Mouse (Mus musculus) neural tube, embryonic 11.5 days (tissue): ENCODE results near the gene Cfap44. TPM values are rescaled to one million over a fixed set of nuclear protein-coding genes. Genes with fewer than 3 reads are reported as not detected.
"Not testable (repeated sequence)": the region's sequence is repeated elsewhere in the genome, so short reads cannot be mapped to it uniquely, and the experiment has no call there.

ENCODE experiments used
- ATAC-seq: fragments of 200-750 bp; cut with Nextera tagmentation; 2 replicates; pipeline ENCODE4 v1.8.0; 2017; ENCODE audit warnings: moderate number of reproducible peaks, mild to moderate bottlenecking, moderate TSS enrichment, moderate library complexity; ENCODE audit not compliant: insufficient read depth, low FRiP score, low TSS enrichment
- DNase-seq: peaks from one replicate; pipeline ENCODE4 v3.0.0-alpha.2; 2015; ENCODE audit warnings: low spot score
- H3K27ac ChIP-seq: fragments of 300-500 bp; sonication (generic); 2 replicates; pipeline ENCODE4 v1.5.1; 2014; ENCODE audit warnings: low read depth, mild to moderate bottlenecking, low read length
- H3K27me3 ChIP-seq: fragments of 300-500 bp; sonication (generic); 2 replicates; pipeline ENCODE4 v1.6.1; 2014; ENCODE audit warnings: mild to moderate bottlenecking, low read length, mixed read lengths; ENCODE audit not compliant: control insufficient read depth, insufficient read depth
- H3K36me3 ChIP-seq: fragments of 300-500 bp; sonication (generic); 2 replicates; pipeline ENCODE4 v1.6.1; 2014; ENCODE audit warnings: mild to moderate bottlenecking, low read length, moderate library complexity, mixed read lengths; ENCODE audit not compliant: control insufficient read depth, insufficient read depth
- H3K4me1 ChIP-seq: fragments of 300-500 bp; sonication (generic); 2 replicates; pipeline ENCODE4 v1.6.1; 2014; ENCODE audit warnings: low read length, mixed read lengths; ENCODE audit not compliant: control insufficient read depth, insufficient read depth
- H3K4me2 ChIP-seq: fragments of 300-500 bp; sonication (generic); 2 replicates; pipeline ENCODE4 v1.6.1; 2014; ENCODE audit warnings: low read depth, mild to moderate bottlenecking, moderate library complexity
- H3K4me3 ChIP-seq: fragments of 300-500 bp; sonication (generic); 2 replicates; pipeline ENCODE4 v1.5.1; 2014; ENCODE audit warnings: low read depth, low read length
- H3K9ac ChIP-seq: fragments of 300-500 bp; sonication (generic); 2 replicates; pipeline ENCODE4 v1.6.1; 2014; ENCODE audit warnings: mild to moderate bottlenecking, low read length
- H3K9me3 ChIP-seq: fragments of 300-500 bp; sonication (generic); 2 replicates; pipeline ENCODE4 v1.6.1; 2016; ENCODE audit warnings: low read length; ENCODE audit not compliant: control insufficient read depth
- WGBS: fragments of 180-500 bp; shearing (Covaris S2); extraction: QIAGEN DNeasy Blood & Tissue Kit; methylation state at CpG from one replicate; pipeline ENCODE4 v1.1.7; 2014; 5-methylcytosine and 5-hydroxymethylcytosine counted together
- polyA plus RNA-seq: library from polyadenylated mRNA; unstranded; fragments of >200 nt; fragmentation: Nextera tagmentation; extraction: Ambion mirVana; gene quantifications from 2 replicates; pipeline ENCODE4 v1.2.1, GENCODE M21; 2014

Cfap44 gene
- polyA plus RNA-seq, 1 experiment from 2014 or later = 0.44 TPM

DNA sequence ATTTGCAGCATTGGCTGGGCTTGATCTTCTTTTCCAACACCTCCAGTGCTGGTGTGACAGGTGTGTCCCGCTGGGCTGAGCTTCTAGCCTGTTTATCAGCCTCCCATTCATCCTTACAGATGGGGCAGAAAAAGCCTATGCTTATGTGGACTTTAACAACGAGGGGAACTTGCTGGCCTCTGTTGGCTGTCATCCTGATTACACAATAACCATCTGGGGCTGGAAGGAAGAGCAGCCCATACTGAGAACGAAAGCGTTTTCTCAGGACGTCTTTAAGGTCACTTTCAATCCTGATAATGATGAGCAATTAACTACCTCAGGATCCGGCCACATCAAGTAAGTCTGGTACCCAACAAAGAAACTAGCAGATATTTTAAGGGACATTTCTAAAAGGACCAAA is 15.6 kb downstream of the Cfap44 start:
- Histone ChIP-seq H3K27me3 (no peaks in the 10 kb centered on the region), H3K36me3 (no peaks in the 10 kb centered on the region), H3K9ac (no peak overlapping the region), H3K4me1 (no peaks in the 10 kb centered on the region), H3K27ac (no peak overlapping the region), H3K4me3 (no peak overlapping the region), H3K9me3 (no peaks in the 10 kb centered on the region), H3K4me2 (no peak overlapping the region)
- ATAC-seq = no peak
- WGBS = 64% methylated on average over 6 of the region's 6 CpGs
- no peak for DNase-seq

- H3K9ac ChIP-seq = no peak overlapping the region
- H3K36me3 ChIP-seq = no peaks in the 10 kb centered on the region
- no peaks in the 10 kb centered on the region for H3K4me1 ChIP-seq
- H3K9me3 ChIP-seq = no peaks in the 10 kb centered on the region
- no peak for DNase-seq
- H3K4me2 ChIP-seq = no peak overlapping the region
- no peak overlapping the region for H3K4me3 ChIP-seq
- H3K27me3 ChIP-seq = no peaks in the 10 kb centered on the region
- H3K27ac ChIP-seq = no peak overlapping the region
- no peak for ATAC-seq
- 86% methylated on average over 8 of the region's 8 CpGs for WGBS
Observed at GRCm38 (mm10) chr16:44417596-44417995, 23.0 kb downstream of the Cfap44 start.

- H3K4me1 ChIP-seq = no peaks in the 10 kb centered on the region
- 87% methylated on average over 8 of the region's 8 CpGs for WGBS
- H3K27ac ChIP-seq = no peak overlapping the region
- no peak for DNase-seq
- no peaks in the 10 kb centered on the region for H3K27me3 ChIP-seq
- no peak overlapping the region for H3K4me2 ChIP-seq
- H3K36me3 ChIP-seq = no peaks in the 10 kb centered on the region
- ATAC-seq = no peak
- H3K9ac ChIP-seq = no peak overlapping the region
- H3K9me3 ChIP-seq = no peaks in the 10 kb centered on the region
- H3K4me3 ChIP-seq = no peak overlapping the region
Observed at GRCm38 (mm10) chr16:44421735-44422134, 27.1 kb downstream of the Cfap44 start.

DNA sequence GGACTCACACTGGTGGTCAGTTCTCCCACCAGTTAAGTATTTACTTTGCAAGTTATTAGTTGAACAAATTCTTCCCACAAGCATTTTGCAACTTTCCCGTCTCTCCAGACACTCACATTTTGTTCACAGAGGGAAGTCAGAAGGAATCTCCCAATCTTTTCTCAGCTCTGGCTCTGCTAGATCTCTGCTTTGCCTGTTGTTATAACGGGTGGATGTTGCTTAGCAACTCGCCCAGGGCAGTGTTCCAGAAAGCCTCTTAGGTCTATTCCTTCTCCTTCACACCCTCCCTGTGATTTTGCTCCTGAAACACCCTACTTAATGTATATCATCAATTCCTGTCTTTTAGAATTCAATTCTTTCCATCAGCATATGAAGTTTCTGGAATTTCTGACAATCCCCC is 28.9 kb downstream of the Cfap44 start:
- Histone ChIP-seq H3K27me3 (no peaks in the 10 kb centered on the region), H3K27ac (no peak overlapping the region), H3K36me3 (no peaks in the 10 kb centered on the region), H3K4me2 (no peak overlapping the region), H3K9me3 (no peaks in the 10 kb centered on the region), H3K4me3 (no peak overlapping the region), H3K4me1 (no peaks in the 10 kb centered on the region), H3K9ac (no peak overlapping the region)
- DNase-seq (no peak), ATAC-seq (no peak)
- 63% methylated on average over 3 of the region's 3 CpGs for WGBS

DNA sequence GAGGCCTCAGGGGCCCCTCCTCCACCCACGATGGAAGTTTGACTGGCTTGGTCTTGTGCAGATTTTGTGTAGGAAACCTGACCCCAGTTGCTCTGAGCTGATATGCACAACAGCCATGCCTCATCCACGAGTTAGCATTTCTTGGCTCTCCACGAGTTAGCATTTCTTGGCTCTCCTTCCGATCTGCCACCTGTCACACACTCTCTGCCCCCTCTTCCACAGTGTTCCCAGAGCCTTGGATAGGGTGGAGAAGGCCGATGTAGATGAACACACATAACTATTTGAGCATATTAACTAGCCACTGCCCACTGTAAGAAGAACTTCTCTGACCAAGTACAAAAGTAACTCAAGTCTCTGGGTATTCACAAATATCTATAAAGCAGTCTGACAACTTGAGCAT is 33.9 kb downstream of the Cfap44 start:
- no peak overlapping the region for H3K4me2 ChIP-seq
- no peak overlapping the region for H3K9ac ChIP-seq
- no peaks in the 10 kb centered on the region for H3K9me3 ChIP-seq
- no peaks in the 10 kb centered on the region for H3K36me3 ChIP-seq
- 84% methylated on average over 5 of the region's 5 CpGs for WGBS
- ATAC-seq (no peak), DNase-seq (no peak)
- no peak overlapping the region for H3K4me3 ChIP-seq
- no peaks in the 10 kb centered on the region for H3K27me3 ChIP-seq
- H3K27ac ChIP-seq = no peak overlapping the region
- no peaks in the 10 kb centered on the region for H3K4me1 ChIP-seq

DNA sequence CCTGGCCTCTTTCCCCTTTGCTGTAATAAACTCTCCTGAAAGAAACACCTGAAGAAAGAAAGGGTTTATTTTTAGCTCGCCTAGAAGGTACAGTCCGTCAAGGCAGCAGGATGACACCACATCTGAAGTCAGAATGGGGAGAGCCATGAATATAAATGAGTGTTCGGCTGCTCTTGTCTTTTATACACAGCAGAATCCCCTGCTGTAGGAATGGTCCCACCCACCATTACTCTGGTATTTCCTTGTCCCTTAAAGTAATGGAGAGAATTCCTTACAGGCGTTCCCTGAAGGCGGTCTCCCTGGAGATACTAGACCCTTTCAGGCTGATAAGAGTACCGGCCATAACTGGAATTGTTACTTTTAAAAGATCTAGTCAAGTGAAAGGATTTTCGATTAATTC is 35.4 kb downstream of the Cfap44 start:
- H3K27ac ChIP-seq = no peak overlapping the region
- no peak overlapping the region for H3K9ac ChIP-seq
- H3K4me1 ChIP-seq = no peaks in the 10 kb centered on the region
- peak; percentile 60; the same call in 1 of the 2 replicates for ATAC-seq
- H3K36me3 ChIP-seq = no peaks in the 10 kb centered on the region
- H3K27me3 ChIP-seq = no peaks in the 10 kb centered on the region
- H3K4me3 ChIP-seq = no peak overlapping the region
- H3K4me2 ChIP-seq = no peak overlapping the region
- no peaks in the 10 kb centered on the region for H3K9me3 ChIP-seq
- peak; percentile 17 for DNase-seq
- WGBS = 60% methylated on average over 7 of the region's 7 CpGs

- Histone ChIP-seq H3K9ac (no peak overlapping the region), H3K27ac (no peak overlapping the region), H3K4me3 (no peak overlapping the region), H3K4me2 (no peak overlapping the region), H3K9me3 (no peaks in the 10 kb centered on the region), H3K4me1 (no peaks in the 10 kb centered on the region), H3K36me3 (no peaks in the 10 kb centered on the region), H3K27me3 (no peaks in the 10 kb centered on the region)
- WGBS = 90% methylated on average over 7 of the region's 7 CpGs
- no peak for DNase-seq
- ATAC-seq = no peak
Observed at GRCm38 (mm10) chr16:44434931-44435330, 40.3 kb downstream of the Cfap44 start.

DNA sequence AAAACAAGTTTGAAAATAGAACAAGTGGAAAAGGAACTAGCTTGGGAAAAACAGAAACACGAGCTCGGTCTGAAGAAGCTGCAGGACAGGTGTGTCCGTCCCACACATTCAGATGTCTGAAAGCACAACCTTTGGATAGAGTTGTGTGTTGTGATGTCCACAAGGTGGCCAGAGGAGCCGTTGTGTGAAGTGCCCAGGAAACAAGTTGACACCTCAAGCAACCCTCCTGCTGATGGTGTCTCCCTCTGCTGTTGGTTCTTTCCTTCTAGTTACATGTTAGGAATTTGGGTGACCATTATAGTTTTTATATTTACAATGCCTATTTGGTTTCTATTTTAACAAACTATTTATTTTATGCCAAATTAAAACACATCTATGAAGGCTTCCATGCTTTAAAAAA is 40.9 kb downstream of the Cfap44 start:
- Histone ChIP-seq H3K4me2 (no peak overlapping the region), H3K4me3 (no peak overlapping the region), H3K9ac (no peak overlapping the region), H3K27me3 (no peaks in the 10 kb centered on the region), H3K27ac (no peak overlapping the region), H3K4me1 (no peaks in the 10 kb centered on the region), H3K36me3 (no peaks in the 10 kb centered on the region), H3K9me3 (no peaks in the 10 kb centered on the region)
- WGBS = 72% methylated on average over 4 of the region's 4 CpGs
- ATAC-seq (no peak), DNase-seq (no peak)

DNA sequence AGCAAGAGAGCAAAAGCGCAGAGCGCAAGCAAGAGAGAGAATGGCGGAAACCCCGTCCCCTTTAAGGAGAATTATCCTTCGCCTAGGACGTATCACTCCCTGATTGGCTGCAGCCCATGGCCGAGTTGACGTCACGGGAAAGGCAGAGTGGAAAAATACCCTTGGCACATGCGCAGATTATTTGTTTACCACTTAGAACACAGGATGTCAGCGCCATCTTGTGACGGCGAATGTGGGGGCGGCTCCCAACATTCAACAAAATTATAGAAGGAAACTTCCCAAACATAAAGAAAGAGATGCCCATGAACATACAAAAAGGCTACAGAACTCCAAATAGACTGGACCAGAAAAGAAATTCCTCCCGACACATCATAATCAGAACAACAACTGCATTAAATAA is 47.3 kb downstream of the Cfap44 start:
- not testable (repeated sequence) for H3K27ac ChIP-seq, DNase-seq, H3K27me3 ChIP-seq, H3K9ac ChIP-seq, H3K9me3 ChIP-seq, ATAC-seq, H3K36me3 ChIP-seq, H3K4me2 ChIP-seq, H3K4me3 ChIP-seq, H3K4me1 ChIP-seq
- 94% methylated on average over 15 of the region's 15 CpGs for WGBS
